Mouse (Mus musculus): ENCODE measurements at regions not wholly inside any gene's neighbourhood (a gene's known extent, or its start where the extent isn't known, plus 50 kb on each side); places are given as distances from the start of the nearest gene placed in this dataset.
A peak's percentile ranks its signal among the peaks of the same experiment; 100 is the strongest.

DNA sequence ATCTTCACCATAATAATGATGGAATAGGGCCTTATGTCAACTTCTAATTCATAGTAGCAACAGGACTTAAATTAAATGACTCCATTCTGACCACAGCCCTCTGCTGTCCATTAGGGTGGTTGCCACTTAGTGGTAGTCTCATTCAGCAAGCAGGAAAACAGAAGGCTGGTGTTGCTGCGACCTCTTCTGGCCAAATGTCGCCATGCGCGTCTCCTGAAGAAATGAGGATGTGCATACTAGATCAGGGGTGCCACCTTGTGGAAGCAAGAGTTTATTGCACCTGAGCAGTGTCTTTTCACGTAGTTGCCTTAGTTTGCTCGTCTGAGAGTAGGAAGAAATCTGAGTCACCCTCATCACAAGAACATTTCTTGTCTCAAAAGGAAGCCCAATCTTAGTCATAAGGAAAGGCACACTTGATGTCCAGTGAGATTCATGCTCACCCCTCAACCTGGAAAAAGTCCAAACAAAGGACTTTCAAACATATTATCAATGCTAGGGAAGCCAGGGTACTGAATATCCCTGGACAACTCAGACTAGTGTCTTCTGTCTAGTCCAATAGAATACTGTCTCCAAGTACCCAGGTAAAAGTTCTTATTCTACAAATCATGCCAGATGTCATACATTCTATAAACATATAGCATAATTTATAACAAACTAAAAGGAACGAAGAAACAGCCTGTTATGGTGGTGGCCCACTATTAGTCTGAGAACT, 147.0 kb upstream of the Ppp6c start:
- H3K4me1 ChIP-seq (ENCODE audit: control insufficient read depth in 2 of 2, insufficient read depth in 2 of 2, low read length in 2 of 2, poor library complexity in 1 of 2): no peaks in the 10 kb centered on the region
- no peak overlapping the region for H3K9ac ChIP-seq (ENCODE audit: insufficient read depth, low read depth, low read length, poor library complexity, severe bottlenecking)
- DNase-seq (ENCODE audit: low read depth, low spot score): peak; percentile 92
- H3K4me3 ChIP-seq (ENCODE audit: insufficient read depth in 1 of 2, low read depth in 1 of 2, low read length in 2 of 2, poor library complexity in 1 of 2, severe bottlenecking in 1 of 2): no peak overlapping the region
- no peaks in the 10 kb centered on the region for H3K36me3 ChIP-seq (ENCODE audit: control insufficient read depth, insufficient read depth, low read length, poor library complexity, severe bottlenecking)
- H3K27ac ChIP-seq (ENCODE audit: insufficient read depth, low read depth, low read length, poor library complexity, severe bottlenecking): no peak overlapping the region
- TF ChIP-seq HCFC1 (IDR thresholded peaks at IDR 0.05; ENCODE audit: borderline replicate concordance, insufficient read depth, low read length) (peak; percentile 49; the same call in 1 of the 2 replicates), MAFK (IDR thresholded peaks at IDR 0.05; ENCODE audit: insufficient read depth, low read depth, low read length) (0 out of 2 replicates have a peak, but pooled peaks have one; percentile 28), ZNF384 (IDR thresholded peaks at IDR 0.05; ENCODE audit: low read depth, low read length) (peak; percentile 57; the same call in 1 of the 2 replicates), CHD2 (IDR thresholded peaks at IDR 0.05; ENCODE audit: low read depth, low read length) (no peak), ZC3H11A (IDR thresholded peaks at IDR 0.05; ENCODE audit: borderline replicate concordance, low read depth, low read length) (peak; percentile 100)
- in situ Hi-C loops (cut with MboI; ENCODE audit: low sequenced_read_pairs in 2 of 2, unreplicated experiment in 2 of 2): loop anchor here in 1 of 2 experiments (10.0 kb wide), 1 partner anchor 98 kb away; no protein-coding TSS in a partner anchor
- no peaks in the 10 kb centered on the region for H3K9me3 ChIP-seq (ENCODE audit: control insufficient read depth, insufficient read depth, low read depth, low read length)

- Histone ChIP-seq H3K9me3 (ENCODE audit: control insufficient read depth, insufficient read depth, low read depth, low read length) (no peaks in the 10 kb centered on the region), H3K9ac (ENCODE audit: insufficient read depth, low read depth, low read length, poor library complexity, severe bottlenecking) (no peak overlapping the region), H3K4me3 (ENCODE audit: insufficient read depth in 1 of 2, low read depth in 1 of 2, low read length in 2 of 2, poor library complexity in 1 of 2, severe bottlenecking in 1 of 2) (no peak overlapping the region), H3K36me3 (ENCODE audit: control insufficient read depth, insufficient read depth, low read length, poor library complexity, severe bottlenecking) (no peaks in the 10 kb centered on the region), H3K4me1 (ENCODE audit: control insufficient read depth in 2 of 2, insufficient read depth in 2 of 2, low read length in 2 of 2, poor library complexity in 1 of 2) (no peaks in the 10 kb centered on the region), H3K27ac (ENCODE audit: insufficient read depth, low read depth, low read length, poor library complexity, severe bottlenecking) (no peak overlapping the region)
- DNase-seq (ENCODE audit: low read depth, low spot score): no peak
- in situ Hi-C loops (cut with MboI; ENCODE audit: low sequenced_read_pairs in 2 of 2, unreplicated experiment in 2 of 2): no loop called here
- no peak for TF ChIP-seq HCFC1 (IDR thresholded peaks at IDR 0.05; ENCODE audit: borderline replicate concordance, insufficient read depth, low read length)
- no peak for TF ChIP-seq ZC3H11A (IDR thresholded peaks at IDR 0.05; ENCODE audit: borderline replicate concordance, low read depth, low read length)
- TF ChIP-seq CHD2 (IDR thresholded peaks at IDR 0.05; ENCODE audit: low read depth, low read length): no peak
- no peak for TF ChIP-seq MAFK (IDR thresholded peaks at IDR 0.05; ENCODE audit: insufficient read depth, low read depth, low read length)
- no peak for TF ChIP-seq ZNF384 (IDR thresholded peaks at IDR 0.05; ENCODE audit: low read depth, low read length)
Measured at GRCm38 (mm10) chr2:39344207-39344606, 118.0 kb upstream of the Ppp6c start.

DNA sequence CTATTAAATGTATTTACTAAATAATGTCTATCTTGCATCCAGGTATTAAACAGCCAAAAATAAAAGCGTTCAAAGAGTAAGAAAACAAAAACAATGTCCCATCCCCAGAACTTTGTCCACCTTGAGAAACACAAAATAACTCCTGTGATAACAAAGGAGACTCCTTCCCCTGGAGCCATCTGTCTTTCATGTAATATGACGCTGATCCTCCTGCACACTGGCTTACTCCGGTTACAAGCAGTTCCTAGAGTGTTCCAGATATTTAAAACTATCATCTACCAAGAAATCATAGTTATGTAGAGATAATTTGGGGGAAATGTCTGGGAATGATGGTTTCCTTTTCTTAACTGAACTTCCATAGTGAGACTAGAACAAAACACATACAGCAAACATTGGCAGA, 114.2 kb upstream of the Ppp6c start:
- TF ChIP-seq CHD2 (IDR thresholded peaks at IDR 0.05; ENCODE audit: low read depth, low read length) (no peak), MAFK (IDR thresholded peaks at IDR 0.05; ENCODE audit: insufficient read depth, low read depth, low read length) (no peak), ZC3H11A (IDR thresholded peaks at IDR 0.05; ENCODE audit: borderline replicate concordance, low read depth, low read length) (no peak), ZNF384 (IDR thresholded peaks at IDR 0.05; ENCODE audit: low read depth, low read length) (no peak), HCFC1 (IDR thresholded peaks at IDR 0.05; ENCODE audit: borderline replicate concordance, insufficient read depth, low read length) (no peak)

GRCm38 (mm10) chr2:39338832-39339649, 112.8 kb upstream of the Ppp6c start:
- no peak for TF ChIP-seq CHD2 (IDR thresholded peaks at IDR 0.05; ENCODE audit: low read depth, low read length)
- TF ChIP-seq HCFC1 (IDR thresholded peaks at IDR 0.05; ENCODE audit: borderline replicate concordance, insufficient read depth, low read length): no peak
- TF ChIP-seq MAFK (IDR thresholded peaks at IDR 0.05; ENCODE audit: insufficient read depth, low read depth, low read length): peak; percentile 87
- TF ChIP-seq ZNF384 (IDR thresholded peaks at IDR 0.05; ENCODE audit: low read depth, low read length): no peak
- no peak for TF ChIP-seq ZC3H11A (IDR thresholded peaks at IDR 0.05; ENCODE audit: borderline replicate concordance, low read depth, low read length)
- in situ Hi-C loops (cut with MboI; ENCODE audit: low sequenced_read_pairs in 2 of 2, unreplicated experiment in 2 of 2): no loop called here
- Histone ChIP-seq H3K27ac (ENCODE audit: insufficient read depth, low read depth, low read length, poor library complexity, severe bottlenecking) (no peak overlapping the region), H3K4me3 (ENCODE audit: insufficient read depth in 1 of 2, low read depth in 1 of 2, low read length in 2 of 2, poor library complexity in 1 of 2, severe bottlenecking in 1 of 2) (no peak overlapping the region), H3K9ac (ENCODE audit: insufficient read depth, low read depth, low read length, poor library complexity, severe bottlenecking) (no peak overlapping the region), H3K36me3 (ENCODE audit: control insufficient read depth, insufficient read depth, low read length, poor library complexity, severe bottlenecking) (no peaks in the 10 kb centered on the region), H3K9me3 (ENCODE audit: control insufficient read depth, insufficient read depth, low read depth, low read length) (no peaks in the 10 kb centered on the region), H3K4me1 (ENCODE audit: control insufficient read depth in 2 of 2, insufficient read depth in 2 of 2, low read length in 2 of 2, poor library complexity in 1 of 2) (no peaks in the 10 kb centered on the region; a peak in 1 of 4 replicates)
- no peak for DNase-seq (ENCODE audit: low read depth, low spot score)

More for the DNA sequence above, 114.2 kb upstream of the Ppp6c start:
- Histone ChIP-seq H3K4me3 (ENCODE audit: insufficient read depth in 1 of 2, low read depth in 1 of 2, low read length in 2 of 2, poor library complexity in 1 of 2, severe bottlenecking in 1 of 2) (no peak overlapping the region), H3K27ac (ENCODE audit: insufficient read depth, low read depth, low read length, poor library complexity, severe bottlenecking) (no peak overlapping the region), H3K36me3 (ENCODE audit: control insufficient read depth, insufficient read depth, low read length, poor library complexity, severe bottlenecking) (no peaks in the 10 kb centered on the region), H3K9ac (ENCODE audit: insufficient read depth, low read depth, low read length, poor library complexity, severe bottlenecking) (no peak overlapping the region), H3K4me1 (ENCODE audit: control insufficient read depth in 2 of 2, insufficient read depth in 2 of 2, low read length in 2 of 2, poor library complexity in 1 of 2) (no peaks in the 10 kb centered on the region; a peak in 1 of 4 replicates), H3K9me3 (ENCODE audit: control insufficient read depth, insufficient read depth, low read depth, low read length) (no peaks in the 10 kb centered on the region)
- no peak for DNase-seq (ENCODE audit: low read depth, low spot score)
- in situ Hi-C loops (cut with MboI; ENCODE audit: low sequenced_read_pairs in 2 of 2, unreplicated experiment in 2 of 2): no loop called here

Data from ES-E14 (cell line).